Mouse (Mus musculus): ENCODE results near the gene Magoh.

DNA sequence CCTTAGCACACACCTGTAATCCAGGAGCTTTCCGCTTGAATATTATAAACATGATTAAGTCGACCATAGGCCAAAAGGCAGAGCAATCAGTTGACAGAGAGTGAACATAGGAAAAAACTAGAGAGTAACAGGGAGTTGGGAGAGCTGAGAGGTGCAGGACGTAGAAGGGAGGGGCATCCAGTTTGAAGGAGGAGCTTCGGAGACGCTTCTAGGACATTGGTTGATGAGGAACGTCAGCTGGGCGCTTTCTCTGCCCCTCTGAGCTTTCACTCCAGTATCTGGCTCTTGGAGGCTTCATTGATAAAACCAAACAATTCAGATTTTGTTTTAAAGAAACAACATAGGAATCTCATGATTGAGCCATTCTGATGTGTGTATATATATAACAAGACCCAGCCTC lies 6.8 kb downstream of the Magoh start:
- TF ChIP-seq CTCF (IDR thresholded peaks at IDR 0.05; ENCODE audit: control insufficient read depth, insufficient read depth, insufficient replicate concordance, low read depth, low read length) (no peak), POLR2A (IDR thresholded peaks at IDR 0.05; ENCODE audit: control insufficient read depth, low read depth, low read length) (no peak)
